Mouse (Mus musculus) thymus, adult 2 months (tissue): ENCODE results near the gene Sntb2.

Source experiments
- CTCF ChIP-seq: fragments of 200-500 bp; IDR thresholded peaks from 2 replicates; pipeline ENCODE4 v1.5.1; 2012; ENCODE audit warnings: mild to moderate bottlenecking, control low read depth, low read length, moderate library complexity, borderline replicate concordance; ENCODE audit not compliant: control insufficient read depth, poor library complexity, insufficient read depth; ENCODE audit errors: extremely low read depth
- POLR2A ChIP-seq: fragments of 200-500 bp; IDR thresholded peaks from 2 replicates; pipeline ENCODE4 v1.6.1; 2012; ENCODE audit warnings: mild to moderate bottlenecking, low read length, control low read depth, moderate library complexity; ENCODE audit not compliant: control insufficient read depth, poor library complexity, insufficient read depth; ENCODE audit errors: extremely low read depth

DNA sequence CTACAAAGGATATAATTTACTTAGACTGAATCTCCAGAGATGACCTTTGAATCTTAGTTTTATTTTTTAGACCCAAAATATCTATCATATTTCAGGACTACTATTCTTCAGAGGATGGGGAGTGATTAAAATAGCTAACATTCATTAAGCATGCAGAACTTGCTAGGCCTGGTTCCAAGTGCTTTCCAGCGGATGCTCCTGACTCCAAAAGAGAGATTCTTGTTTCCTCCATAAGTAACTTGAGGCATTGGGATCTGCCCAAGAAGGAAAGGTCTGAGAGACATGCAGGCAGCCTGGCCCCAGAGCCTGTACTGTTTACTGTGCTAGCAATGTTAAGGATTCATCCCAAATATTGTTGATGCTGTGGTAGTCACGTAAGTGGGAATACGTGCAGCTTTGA is 26.8 kb downstream of the Sntb2 start:
- TF ChIP-seq POLR2A (no peak), CTCF (no peak)
